10 mouse cellular contexts compared by ENCODE assay signal in genomic region chr6:48568036-48568984, GRCm38 (mm10). TPM values are rescaled to one million over a fixed set of nuclear protein-coding genes. Genes with fewer than 3 reads are reported as not detected.
DNase-seq lines count a peak whose midpoint lies in the region; ATAC-seq and TF ChIP-seq lines count a peak whose summit lies in the region.
"Had no signal": no experiment of that assay in that cellular context is flagged by ENCODE, and none has a peak within 500 bp of the region (broad histone marks: within the 10 kb centered on the region; RNA-seq: fewer than 3 reads in every experiment).

No protein-coding gene starts in this region.

- ATAC-seq in monocyte, adult 5-6 weeks (replicated peaks; ENCODE audit: insufficient number of reproducible peaks, low FRiP score, low TSS enrichment, poor library complexity, severe bottlenecking): 0 out of 2 replicates have a peak, but pooled peaks have one; percentile 9

- peak overlapping the region; percentile 54 for H3K9ac ChIP-seq in heart, adult 2 months (ENCODE audit: low read depth, low read length)
- H3K9ac ChIP-seq: embryonic facial prominence, embryonic 12.5 days had no signal

- 0 out of 2 replicates have a peak overlapping the region, but pooled peaks have one; percentile 10 for H3K4me3 ChIP-seq in brown adipose tissue, adult 24 weeks (ENCODE audit: insufficient read depth, low read depth, low read length)
- H3K4me3 ChIP-seq in heart, adult 2 months: no peak overlapping the region; the same call in 1 of the 2 replicates
- H3K4me3 ChIP-seq: embryonic facial prominence, embryonic 12.5 days had no signal

- no peaks in the 10 kb centered on the region for H3K79me2 ChIP-seq in heart, adult 2 months (replicated peaks; ENCODE audit: control insufficient read depth, insufficient read depth, low read length)

- no peak overlapping the region for H3K27ac ChIP-seq in brown adipose tissue, adult 24 weeks (replicated peaks; ENCODE audit: low read depth, low read length)
- peak overlapping the region; percentile 62 for H3K27ac ChIP-seq in heart, adult 2 months
- H3K27ac ChIP-seq: embryonic facial prominence, embryonic 12.5 days; macrophage had no signal

- no peaks in the 10 kb centered on the region for H3K36me3 ChIP-seq in heart, adult 2 months (ENCODE audit: control insufficient read depth, insufficient read depth, low read length)

- no peaks in the 10 kb centered on the region for H3K27me3 ChIP-seq in heart, adult 2 months (ENCODE audit: control insufficient read depth, insufficient read depth, low read length)
- H3K27me3 ChIP-seq: embryonic facial prominence, embryonic 12.5 days had no signal

- no peak for TF ChIP-seq CTCF in heart, adult 2 months (IDR thresholded peaks at IDR 0.05)

- no peak for TF ChIP-seq POLR2A in heart, adult 2 months (IDR thresholded peaks at IDR 0.05; ENCODE audit: insufficient read depth, low read depth, low read length)

- intact Hi-C loops in left cerebral cortex, postnatal 4 days (cut with DNase I): no loop called here
- intact Hi-C loops in left cerebral cortex, postnatal 14 days (cut with DNase I): no loop called here
- intact Hi-C loops in heart, adult 2 months (cut with DNase I): no loop called here

- TF ChIP-seq EP300 in heart, adult 2 months (IDR thresholded peaks at IDR 0.05; ENCODE audit: insufficient read depth, low read depth, low read length): no peak

- WGBS in heart, adult 2 months: 24% methylated on average over 21 of the region's 21 CpGs

- H3K4me1 ChIP-seq in brown adipose tissue, adult 24 weeks (ENCODE audit: control insufficient read depth, insufficient read depth, insufficient read length, low read length): peaks cover 28% of the 10 kb centered on the region
- H3K4me1 ChIP-seq in heart, adult 2 months (ENCODE audit: control insufficient read depth, insufficient read depth, low read length): peaks cover 27% of the 10 kb centered on the region

- DNase-seq in left cerebral cortex, postnatal 4 days: peak; percentile 57
- no peak for DNase-seq in left cerebral cortex, postnatal 14 days (ENCODE audit: low spot score in 2 of 2)
- DNase-seq in heart, adult 2 months: peak; percentile 73 to 74
- peak; percentile 76 to 79 for DNase-seq in kidney, adult 8-10 months
- DNase-seq in frontal cortex, postnatal 25 days (ENCODE audit: low spot score in 2 of 2): no peak
- no peak for DNase-seq in layer of hippocampus, postnatal 36 days

RNA-seq across cellular contexts. Expression of gene Rarres2, which starts 4.3 kb away (rescaled TPM):
- 1 to 10 TPM; 6.9 to 7.0 TPM for total RNA-seq in left cerebral cortex, postnatal 4 days (2021)
- 10 to 100 TPM; 10.3 to 10.9 TPM for total RNA-seq in left cerebral cortex, postnatal 14 days (2021)
- polyA plus RNA-seq in brown adipose tissue, adult 24 weeks (2012; ENCODE audit: insufficient read depth, insufficient read length, missing spikeins): 260 and 356 TPM in 2 replicates
- total RNA-seq in heart, adult 2 months (2021): 10 to 100 TPM; 70.9 to 82.4 TPM
- 93.7 and 99.3 TPM in 2 replicates for polyA plus RNA-seq in heart, adult 2 months (2012; rRNA removed)
- total RNA-seq in monocyte, adult 5-6 weeks (2017): not detected in 3 replicates
- total RNA-seq in layer of hippocampus, postnatal 36 days (2021): 10 to 100 TPM; 12.0 to 13.5 TPM
- polyA plus RNA-seq: macrophage had no signal

RNA-seq across cellular contexts. Expression of gene Lrrc61, which starts 13.7 kb away (rescaled TPM):
- 10 to 100 TPM; 28.8 to 35.0 TPM for total RNA-seq in left cerebral cortex, postnatal 4 days (2021)
- 10 to 100 TPM; 29.0 to 30.6 TPM for total RNA-seq in left cerebral cortex, postnatal 14 days (2021)
- 9.1 and 22.4 TPM in 2 replicates for polyA plus RNA-seq in brown adipose tissue, adult 24 weeks (2012; ENCODE audit: insufficient read depth, insufficient read length, missing spikeins)
- total RNA-seq in heart, adult 2 months (2021): 10 to 100 TPM; 14.9 to 16.6 TPM
- 13.9 and 19.8 TPM in 2 replicates for polyA plus RNA-seq in heart, adult 2 months (2012; rRNA removed)
- 11.2 to 24.6 TPM (median 14.3 TPM) in 3 replicates for total RNA-seq in monocyte, adult 5-6 weeks (2017)
- 10 to 100 TPM; 29.4 to 35.0 TPM for total RNA-seq in layer of hippocampus, postnatal 36 days (2021)

RNA-seq across cellular contexts. Expression of gene Gm45021, which starts 21.1 kb away (rescaled TPM):
- total RNA-seq in left cerebral cortex, postnatal 4 days (2021): not detected
- not detected for total RNA-seq in left cerebral cortex, postnatal 14 days (2021)
- polyA plus RNA-seq in brown adipose tissue, adult 24 weeks (2012; ENCODE audit: insufficient read depth, insufficient read length, missing spikeins): not detected in 2 replicates
- not detected for total RNA-seq in heart, adult 2 months (2021)
- not detected in 2 replicates for polyA plus RNA-seq in heart, adult 2 months (2012; rRNA removed)
- not detected in 3 replicates for total RNA-seq in monocyte, adult 5-6 weeks (2017)
- total RNA-seq in layer of hippocampus, postnatal 36 days (2021): not detected
- polyA plus RNA-seq: embryonic facial prominence, embryonic 12.5 days; macrophage had no signal

RNA-seq across cellular contexts. Expression of gene Repin1, which starts 25.4 kb away (rescaled TPM):
- total RNA-seq in left cerebral cortex, postnatal 4 days (2021): 10 to 100 TPM; 27.1 to 28.6 TPM
- 10 to 100 TPM; 34.0 to 36.7 TPM for total RNA-seq in left cerebral cortex, postnatal 14 days (2021)
- polyA plus RNA-seq in brown adipose tissue, adult 24 weeks (2012; ENCODE audit: insufficient read depth, insufficient read length, missing spikeins): 14.1 and 17.4 TPM in 2 replicates
- total RNA-seq in heart, adult 2 months (2021): 10 to 100 TPM; 30.0 to 33.2 TPM
- polyA plus RNA-seq in heart, adult 2 months (2012; rRNA removed): 27.7 and 33.1 TPM in 2 replicates
- 0.85 to 5.5 TPM (median 2.1 TPM) in 3 replicates for total RNA-seq in monocyte, adult 5-6 weeks (2017)
- total RNA-seq in layer of hippocampus, postnatal 36 days (2021): 10 to 100 TPM; 43.6 to 47.5 TPM

RNA-seq across cellular contexts. Expression of gene Gm44965, which starts 25.4 kb away (rescaled TPM):
- total RNA-seq in left cerebral cortex, postnatal 4 days (2021): not detected
- total RNA-seq in left cerebral cortex, postnatal 14 days (2021): not detected
- polyA plus RNA-seq in brown adipose tissue, adult 24 weeks (2012; ENCODE audit: insufficient read depth, insufficient read length, missing spikeins): not detected in 2 replicates
- total RNA-seq in heart, adult 2 months (2021): not detected
- polyA plus RNA-seq in heart, adult 2 months (2012; rRNA removed): not detected in 2 replicates
- total RNA-seq in monocyte, adult 5-6 weeks (2017): 7.7 TPM in 1 of 3 replicates, not detected in the others
- not detected for total RNA-seq in layer of hippocampus, postnatal 36 days (2021)
- polyA plus RNA-seq: embryonic facial prominence, embryonic 12.5 days; macrophage had no signal

Comparison
In these comparisons a context has a peak if more than half of its experiments do, and no peak if none do; other contexts are left out.
1. DNase-seq: peak in left cerebral cortex, postnatal 4 days (single experiment), heart, adult 2 months (2 of 2) and kidney, adult 8-10 months (2 of 2); none in left cerebral cortex, postnatal 14 days (0 of 2), frontal cortex, postnatal 25 days (0 of 2) and layer of hippocampus, postnatal 36 days (0 of 2).
2. RNA of gene Rarres2, which starts 4.3 kb away (total RNA-seq): 70.9 to 82.4 TPM in heart, adult 2 months; 12.0 to 13.5 TPM in layer of hippocampus, postnatal 36 days, 10.3 to 10.9 TPM in left cerebral cortex, postnatal 14 days, 6.9 to 7.0 TPM in left cerebral cortex, postnatal 4 days and not detected in monocyte, adult 5-6 weeks; every median in the first group is over 4 times any median in the second.